Mouse (Mus musculus): ENCODE results near the gene Spon1.

GRCm38 (mm10) chr7:114079343-114079742, 313.5 kb downstream of the Spon1 start:
- TF ChIP-seq POLR2A (IDR thresholded peaks at IDR 0.05; ENCODE audit: borderline replicate concordance, low read depth, low read length) (no peak), CTCF (IDR thresholded peaks at IDR 0.05; ENCODE audit: low read depth, low read length) (no peak)

Data from bone marrow macrophage, adult 2 months (primary cell).